Mouse (Mus musculus) gastrocnemius, postnatal 25 days (tissue): ENCODE measurements around the gene Slitrk4. TPM values are rescaled to one million over a fixed set of nuclear protein-coding genes. Genes with fewer than 3 reads are reported as not detected.

Experiments used
- DNase-seq: peaks from one replicate; pipeline ENCODE4 v3.0.0; 2022
- long read RNA-seq, 2 experiments: library from polyadenylated mRNA; stranded (forward); transcript quantifications; one replicate each; pipeline ENCODE4 v2.0.0; 2021
- total RNA-seq, 2 experiments: library from RNA; stranded (reverse); gene quantifications; 1 replicate in 1 of 2; 2 replicates in 1 of 2; pipeline ENCODE4 v1.2.3; 2021

Gene Slitrk4
- total RNA-seq = under 1 TPM; 0.29 to 0.61 TPM
- long read RNA-seq, experiment 1 = 0 reads
- long read RNA-seq, experiment 2 = 0 reads

- DNase-seq = no peak
Measured at GRCm38 (mm10) chrX:64276290-64277125, at the start of gene Slitrk4. Gene Slitrk4 (minus strand): TSS chrX:64276996.

DNA sequence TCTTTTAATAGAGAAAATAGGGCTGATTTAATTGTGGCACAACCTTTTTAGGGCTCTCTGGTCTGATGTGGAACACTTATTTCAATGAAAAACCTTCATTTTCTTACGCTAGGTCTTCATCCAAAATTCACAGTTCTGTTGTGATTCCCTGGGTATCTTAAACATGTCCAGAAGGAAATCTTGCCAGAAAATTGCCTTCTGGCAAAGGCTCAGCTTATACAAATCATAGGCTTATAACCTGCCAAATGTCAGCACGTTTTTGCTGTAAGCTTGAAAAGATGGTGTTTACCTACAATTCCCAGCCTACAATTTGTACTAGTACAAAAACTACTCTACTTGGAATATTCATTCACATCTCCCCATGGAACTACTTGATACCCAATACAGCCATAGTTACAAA lies 42.7 kb upstream of the Slitrk4 start:
- DNase-seq = no peak

GRCm38 (mm10) chrX:64277991-64278301 lies 1.1 kb upstream of the Slitrk4 start:
- DNase-seq = no peak

GRCm38 (mm10) chrX:64277126-64277990 lies 562 bp upstream of the Slitrk4 start:
- no peak for DNase-seq

DNA sequence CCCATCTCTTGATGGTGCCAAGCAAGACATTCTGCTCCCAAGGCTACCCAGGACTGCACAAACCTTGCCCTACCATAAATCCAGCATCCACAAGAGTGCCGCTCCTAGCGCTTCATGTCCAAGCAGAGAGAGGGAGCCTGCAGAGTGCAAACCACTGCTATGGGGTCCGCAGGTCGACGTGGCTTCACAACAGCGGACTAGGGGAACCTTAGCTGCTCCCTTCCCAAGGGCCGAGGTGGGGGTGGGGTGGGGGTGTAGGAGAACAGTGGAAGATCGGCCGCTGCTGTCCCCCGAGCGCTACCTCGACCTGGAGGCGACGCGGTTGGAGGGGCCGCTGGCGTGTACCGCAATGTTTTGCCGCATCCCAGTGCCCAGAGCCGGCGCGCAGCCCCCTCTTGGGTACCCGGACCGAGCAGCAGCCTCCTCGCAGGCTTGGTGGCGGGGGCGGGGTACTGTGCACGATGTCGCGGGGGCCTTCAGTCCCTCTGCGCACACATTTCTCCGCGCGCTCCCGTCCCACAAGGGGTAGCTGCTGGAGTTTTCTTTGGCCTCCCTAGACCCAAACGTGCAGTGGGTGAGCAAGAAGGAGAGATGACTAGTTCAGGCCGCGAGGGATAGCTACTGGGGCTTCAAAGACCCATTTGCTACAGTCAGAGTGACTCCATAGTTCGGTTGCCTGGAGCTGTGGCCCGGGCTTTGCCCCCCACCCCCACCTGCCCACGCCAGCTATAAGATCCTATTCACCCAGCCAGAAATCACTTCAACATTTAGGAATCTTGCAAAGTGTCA lies 1.1 kb downstream of the Slitrk4 start:
- DNase-seq = no peak

DNA sequence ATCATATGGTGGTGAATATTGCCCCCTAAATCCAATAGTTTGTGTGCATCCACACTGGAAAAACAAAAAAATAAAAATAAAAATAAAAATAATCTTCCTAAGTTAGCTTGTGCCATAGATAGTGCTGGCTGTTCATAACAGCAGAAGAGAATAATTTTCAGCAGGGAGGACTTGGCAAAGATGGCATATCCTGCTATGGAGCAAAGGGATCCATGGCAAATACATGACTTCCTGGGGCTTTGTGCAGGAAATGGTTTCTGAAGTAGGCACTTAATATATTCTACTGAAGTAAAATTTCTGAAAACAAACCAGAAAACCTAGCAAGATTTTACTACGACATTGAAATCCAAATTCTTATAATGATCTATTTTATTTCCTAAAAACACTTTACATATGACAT lies 13.3 kb downstream of the Slitrk4 start:
- DNase-seq = no peak

Other genes with a start within 250 kb of the Slitrk4 start
- not detected for gene Gm6760, start 124.8 kb downstream of the Slitrk4 start, total RNA-seq
- not detected for gene 3830417A13Rik, start 103.4 kb downstream of the Slitrk4 start, total RNA-seq